In the genomic region with DNA sequence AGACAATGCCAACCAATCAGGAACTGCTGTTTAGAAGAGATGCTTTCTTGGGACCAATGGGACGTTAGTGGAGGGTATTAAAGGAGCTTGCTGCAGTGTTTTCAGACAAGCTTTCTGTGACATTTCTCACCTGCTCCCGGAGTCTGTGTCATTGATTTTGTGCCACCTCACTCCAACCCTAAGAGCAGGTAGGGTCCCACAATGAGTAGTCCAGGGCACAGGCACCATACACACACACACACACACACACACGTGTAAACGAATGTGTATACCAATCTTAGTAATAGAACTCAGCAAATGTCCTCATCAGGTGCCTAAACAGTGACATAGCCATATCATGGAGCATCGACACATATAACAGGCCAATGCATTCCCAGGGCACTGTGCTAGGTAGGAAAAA, we compare ENCODE assay signal across 18 mouse cellular contexts.
DNase-seq lines count a peak whose midpoint lies in the region; ATAC-seq and TF ChIP-seq lines count a peak whose summit lies in the region.
"Had no signal": no experiment of that assay in that cellular context is flagged by ENCODE, and none has a peak within 500 bp of the region (broad histone marks: within the 10 kb centered on the region; RNA-seq: fewer than 3 reads in every experiment).

No protein-coding gene starts in this region.

- no peaks in the 10 kb centered on the region for H3K4me1 ChIP-seq in midbrain, embryonic 11.5 days (ENCODE audit: control insufficient read depth, insufficient read depth, low read length)
- H3K4me1 ChIP-seq in midbrain, postnatal 0 days (ENCODE audit: insufficient read depth, low read length), result no peaks in the 10 kb centered on the region

- DNase-seq in heart, adult 11 months, result peak; percentile 57
- DNase-seq in heart, postnatal 25 days (ENCODE audit: low spot score), result no peak
- peak; percentile 57 for DNase-seq in midbrain, embryonic 11.5 days (ENCODE audit: low spot score, missing footprints)
- no peak for DNase-seq in midbrain, postnatal 0 days (ENCODE audit: low spot score)
- DNase-seq: adrenal gland, adult 2 months; adrenal gland, adult 8-10 months; adrenal gland, postnatal 10 days; adrenal gland, postnatal 14 days; adrenal gland, postnatal 25 days; adrenal gland, postnatal 36 days; B cell, adult 2 months; cerebellum, adult 11 months; cerebellum, adult 11-12 months; cerebellum, adult 18-20 months had no signal

- H3K4me3 ChIP-seq in midbrain, embryonic 11.5 days (ENCODE audit: low read depth, low read length), result no peak overlapping the region
- H3K4me3 ChIP-seq in midbrain, postnatal 0 days (ENCODE audit: low read depth, low read length), result no peak overlapping the region

- H3K9me3 ChIP-seq in midbrain, embryonic 11.5 days (ENCODE audit: control insufficient read depth, low read length), result no peaks in the 10 kb centered on the region
- H3K9me3 ChIP-seq in midbrain, postnatal 0 days (ENCODE audit: low read length), result no peaks in the 10 kb centered on the region

- H3K36me3 ChIP-seq in midbrain, embryonic 11.5 days (ENCODE audit: control insufficient read depth, insufficient read depth, low read length), result no peaks in the 10 kb centered on the region
- H3K36me3 ChIP-seq in midbrain, postnatal 0 days (ENCODE audit: insufficient read depth, low read length), result no peaks in the 10 kb centered on the region
- H3K36me3 ChIP-seq: G1E had no signal

- no peaks in the 10 kb centered on the region for H3K27me3 ChIP-seq in midbrain, embryonic 11.5 days (ENCODE audit: control insufficient read depth, insufficient read depth, low read length)
- H3K27me3 ChIP-seq in midbrain, postnatal 0 days (ENCODE audit: insufficient read depth, low read length), result no peaks in the 10 kb centered on the region

- intact Hi-C loops in heart, postnatal 25 days (cut with DNase I), result no loop called here

- H3K9ac ChIP-seq in midbrain, embryonic 11.5 days (ENCODE audit: low read length), result no peak overlapping the region
- H3K9ac ChIP-seq in midbrain, postnatal 0 days (replicated peaks; ENCODE audit: low read length, poor library complexity, severe bottlenecking), result no peak overlapping the region

- 81% methylated on average over 5 of the region's 5 CpGs for WGBS in midbrain, embryonic 11.5 days
- 77% methylated on average over 5 of the region's 5 CpGs for WGBS in midbrain, postnatal 0 days

- no peak for TF ChIP-seq CTCF in midbrain, postnatal 0 days (IDR thresholded peaks at IDR 0.05)

- no peak for ATAC-seq in midbrain, embryonic 11.5 days (ENCODE audit: low FRiP score)
- ATAC-seq in midbrain, postnatal 0 days (ENCODE audit: low FRiP score), result no peak
- ATAC-seq: activated CD4-positive, CD25-positive, alpha-beta regulatory T cell, adult 4 months; CD4-positive, CD25-positive, alpha-beta regulatory T cell, adult 4 months; Patski had no signal

- H3K27ac ChIP-seq in midbrain, embryonic 11.5 days (ENCODE audit: low read depth, low read length), result no peak overlapping the region
- no peak overlapping the region for H3K27ac ChIP-seq in midbrain, postnatal 0 days (ENCODE audit: low read depth, low read length)

- no peak overlapping the region for H3K4me2 ChIP-seq in midbrain, embryonic 11.5 days
- H3K4me2 ChIP-seq in midbrain, postnatal 0 days (ENCODE audit: low read depth, low read length, poor library complexity, severe bottlenecking), result no peak overlapping the region

Comparison
In these comparisons a context has a peak if more than half of its experiments do, and no peak if none do; other contexts are left out.
1. DNase-seq: peak in heart, adult 11 months (single experiment) and midbrain, embryonic 11.5 days (single experiment); none in heart, postnatal 25 days (single experiment) and midbrain, postnatal 0 days (single experiment).